8 mouse cellular contexts compared by ENCODE assay signal in genomic region chr19:7340780-7341475, GRCm38 (mm10). TPM values are rescaled to one million over a fixed set of nuclear protein-coding genes. Genes with fewer than 3 reads are reported as not detected.
DNase-seq lines count a peak whose midpoint lies in the region; ATAC-seq and TF ChIP-seq lines count a peak whose summit lies in the region.

No protein-coding gene starts in this region.

- WGBS in heart, embryonic 10.5 days, result under 1% methylated on average over 46 of the region's 46 CpGs
- under 1% methylated on average over 38 of the region's 46 CpGs for WGBS in hindbrain, embryonic 10.5 days
- WGBS in liver, embryonic 15.5 days (ENCODE audit: insufficient replicate concordance), result 1% methylated on average over 36 of the region's 46 CpGs
- whole genome bisulfite sequencing in stomach, embryonic 14.5 days, result under 1% methylated on average over 27 of the region's 46 CpGs

- H3K36me3 ChIP-seq in heart, embryonic 10.5 days, result no peaks in the 10 kb centered on the region
- peaks cover 2% of the 10 kb centered on the region; the same call in 1 of the 2 replicates for H3K36me3 ChIP-seq in hindbrain, embryonic 10.5 days
- H3K36me3 ChIP-seq in liver, embryonic 15.5 days (replicated peaks), result no peaks in the 10 kb centered on the region
- H3K36me3 ChIP-seq in stomach, embryonic 14.5 days (ENCODE audit: control insufficient read depth, insufficient read depth, low read length), result no peaks in the 10 kb centered on the region

- DNase-seq in heart, embryonic 10.5 days (ENCODE audit: low spot score), result peak; percentile 82
- DNase-seq in heart, postnatal 36 days, result no peak
- DNase-seq in 3T3-L1 (ENCODE audit: low read depth, low spot score), result peak; percentile 50
- peak; percentile 25 for DNase-seq in brain, embryonic 14.5 days (ENCODE audit: low read depth)
- no peak for DNase-seq in hindbrain, embryonic 10.5 days (ENCODE audit: low spot score)
- no peak for DNase-seq in cerebellum, adult 11 months

- peak overlapping the region; percentile 96 for H3K9ac ChIP-seq in liver, embryonic 15.5 days
- peak overlapping the region; percentile 96 for H3K9ac ChIP-seq in stomach, embryonic 14.5 days (replicated peaks; ENCODE audit: low read depth, low read length)

- TF ChIP-seq POLR2A in brain, embryonic 14.5 days (IDR thresholded peaks at IDR 0.05; ENCODE audit: borderline replicate concordance, extremely low read depth, insufficient read depth, insufficient read length, poor library complexity, severe bottlenecking), result no peak

- peak overlapping the region; percentile 90 for H3K4me3 ChIP-seq in heart, embryonic 10.5 days
- H3K4me3 ChIP-seq in hindbrain, embryonic 10.5 days, result peak overlapping the region; percentile 88
- H3K4me3 ChIP-seq in liver, embryonic 15.5 days (replicated peaks), result peak overlapping the region; percentile 95
- H3K4me3 ChIP-seq in stomach, embryonic 14.5 days (ENCODE audit: low read depth, low read length), result peak overlapping the region; percentile 98

- intact Hi-C loops in heart, postnatal 36 days (cut with DNase I), result loop anchor here (1.0 to 5.0 kb wide), 7 partner anchors 30 to 144 kb away; partner anchors contain the start of genes Naa40 and Spindoc

- no peak for TF ChIP-seq CTCF in brain, embryonic 14.5 days (IDR thresholded peaks at IDR 0.05; ENCODE audit: borderline replicate concordance, extremely low read depth, insufficient read depth, insufficient read length)

- H3K27me3 ChIP-seq in heart, embryonic 10.5 days (ENCODE audit: insufficient read depth, poor library complexity, severe bottlenecking), result no peaks in the 10 kb centered on the region
- no peaks in the 10 kb centered on the region for H3K27me3 ChIP-seq in hindbrain, embryonic 10.5 days (ENCODE audit: insufficient read depth, poor library complexity, severe bottlenecking)
- H3K27me3 ChIP-seq in liver, embryonic 15.5 days, result no peaks in the 10 kb centered on the region
- no peaks in the 10 kb centered on the region for H3K27me3 ChIP-seq in stomach, embryonic 14.5 days (ENCODE audit: control insufficient read depth, insufficient read depth, low read length)

- H3K4me1 ChIP-seq in heart, embryonic 10.5 days, result peaks cover 49% of the 10 kb centered on the region
- peaks cover 51% of the 10 kb centered on the region for H3K4me1 ChIP-seq in hindbrain, embryonic 10.5 days (replicated peaks)
- peaks cover 60% of the 10 kb centered on the region for H3K4me1 ChIP-seq in liver, embryonic 15.5 days (replicated peaks)
- H3K4me1 ChIP-seq in stomach, embryonic 14.5 days (ENCODE audit: control insufficient read depth, insufficient read depth, low read length), result peaks cover 35% of the 10 kb centered on the region

- peak; percentile 73 for ATAC-seq in liver, embryonic 15.5 days (ENCODE audit: insufficient read depth)
- ATAC-seq in stomach, embryonic 14.5 days (ENCODE audit: insufficient number of reproducible peaks, insufficient read depth, low FRiP score, low read depth), result peak; percentile 73

- peak overlapping the region; percentile 94 for H3K27ac ChIP-seq in heart, embryonic 10.5 days
- H3K27ac ChIP-seq in hindbrain, embryonic 10.5 days, result peak overlapping the region; percentile 92
- peak overlapping the region; percentile 95 for H3K27ac ChIP-seq in liver, embryonic 15.5 days (replicated peaks)
- H3K27ac ChIP-seq in stomach, embryonic 14.5 days (ENCODE audit: low read length), result peak overlapping the region; percentile 91

- H3K9me3 ChIP-seq in heart, embryonic 10.5 days, result no peaks in the 10 kb centered on the region
- no peaks in the 10 kb centered on the region for H3K9me3 ChIP-seq in hindbrain, embryonic 10.5 days
- no peaks in the 10 kb centered on the region for H3K9me3 ChIP-seq in liver, embryonic 15.5 days (replicated peaks)
- no peaks in the 10 kb centered on the region for H3K9me3 ChIP-seq in stomach, embryonic 14.5 days (ENCODE audit: control insufficient read depth, low read depth, low read length)

- peak overlapping the region; percentile 95 for H3K4me2 ChIP-seq in liver, embryonic 15.5 days
- peak overlapping the region; percentile 70 for H3K4me2 ChIP-seq in stomach, embryonic 14.5 days (replicated peaks; ENCODE audit: low read depth, low read length)

RNA-seq across cellular contexts. Expression of gene Mark2, which starts 0.7 kb away (rescaled TPM):
- 37.4 and 50.6 TPM in 2 replicates for polyA plus RNA-seq in heart, embryonic 10.5 days (2016; fragmentation: Nextera tagmentation; extraction: Ambion mirVana)
- 10 to 100 TPM; 42.8 to 51.2 TPM for total RNA-seq in heart, postnatal 36 days (2021)
- 70.4 and 98.0 TPM in 2 replicates for polyA plus RNA-seq in brain, embryonic 14.5 days (2012; rRNA removed)
- polyA plus RNA-seq in hindbrain, embryonic 10.5 days (2016; fragmentation: Nextera tagmentation; extraction: Ambion mirVana), result 47.0 and 56.5 TPM in 2 replicates
- 20.0 and 24.4 TPM in 2 replicates for polyA plus RNA-seq in liver, embryonic 15.5 days (2015; fragmentation: Nextera tagmentation; extraction: Ambion mirVana)
- polyA plus RNA-seq in stomach, embryonic 14.5 days (2014; fragmentation: Nextera tagmentation; extraction: Ambion mirVana), result 54.4 and 63.4 TPM in 2 replicates

RNA-seq across cellular contexts. Expression of gene Spindoc, which starts 41.9 kb away (rescaled TPM):
- polyA plus RNA-seq in heart, embryonic 10.5 days (2016; fragmentation: Nextera tagmentation; extraction: Ambion mirVana), result 26.8 and 35.5 TPM in 2 replicates
- total RNA-seq in heart, postnatal 36 days (2021), result 10 to 100 TPM; 13.1 to 13.4 TPM
- 48.2 and 49.2 TPM in 2 replicates for polyA plus RNA-seq in brain, embryonic 14.5 days (2012; rRNA removed)
- 44.9 and 48.0 TPM in 2 replicates for polyA plus RNA-seq in hindbrain, embryonic 10.5 days (2016; fragmentation: Nextera tagmentation; extraction: Ambion mirVana)
- polyA plus RNA-seq in liver, embryonic 15.5 days (2015; fragmentation: Nextera tagmentation; extraction: Ambion mirVana), result 3.2 and 3.7 TPM in 2 replicates
- 25.2 and 29.9 TPM in 2 replicates for polyA plus RNA-seq in stomach, embryonic 14.5 days (2014; fragmentation: Nextera tagmentation; extraction: Ambion mirVana)

Comparison
In these comparisons a context has a peak if more than half of its experiments do, and no peak if none do; other contexts are left out.
1. DNase-seq: peak in heart, embryonic 10.5 days (single experiment), 3T3-L1 (single experiment) and brain, embryonic 14.5 days (single experiment); none in heart, postnatal 36 days (0 of 2), hindbrain, embryonic 10.5 days (single experiment) and cerebellum, adult 11 months (single experiment).
2. Peak in every context shown above with its lines, with median percentiles within 50 percentile points of each other: H3K27ac ChIP-seq and H3K4me3 ChIP-seq.